Mouse (Mus musculus): ENCODE results near the gene Serp1.

DNA sequence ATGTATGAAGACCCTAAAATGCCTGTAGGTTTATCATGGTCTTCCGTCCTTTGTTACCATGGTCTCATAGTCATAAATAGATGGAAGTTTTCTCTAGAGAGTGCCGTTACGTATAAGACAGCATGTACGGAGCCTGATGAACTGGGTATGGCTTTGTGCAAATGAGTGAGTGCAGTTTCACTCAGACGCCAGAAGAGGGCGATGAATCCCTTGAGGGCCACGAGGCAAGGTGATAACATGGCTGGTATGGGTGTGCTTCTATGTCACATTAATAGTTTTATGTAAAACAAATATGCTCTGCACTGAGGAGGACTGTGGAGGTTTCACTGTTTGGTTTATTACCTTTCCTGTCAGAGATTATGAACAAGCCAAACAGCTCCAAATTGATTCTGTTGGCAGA is 39.8 kb downstream of the Serp1 start:
- no peak for TF ChIP-seq EP300 (optimal IDR thresholded peaks at IDR 0.05)
- TF ChIP-seq CTCF (IDR thresholded peaks at IDR 0.05; ENCODE audit: low read depth) = peak; percentile 61
